Mouse (Mus musculus) liver, embryonic 16.5 days (tissue): ENCODE measurements around the gene Glg1. TPM values are rescaled to one million over a fixed set of nuclear protein-coding genes. Genes with fewer than 3 reads are reported as not detected.
"Not testable (repeated sequence)": the region's sequence is repeated elsewhere in the genome, so short reads cannot be mapped to it uniquely, and the experiment has no call there.

Experiments
- ATAC-seq: fragments of 200-750 bp; cut with Nextera tagmentation; 2 replicates; pipeline ENCODE4 v1.8.0; 2017; ENCODE audit warnings: low read depth, mild to moderate bottlenecking, moderate number of reproducible peaks, moderate library complexity
- H3K27ac ChIP-seq: fragments of 300-500 bp; sonication (generic); 2 replicates; pipeline ENCODE4 v1.5.1; 2014; ENCODE audit warnings: mild to moderate bottlenecking, low read length
- H3K27me3 ChIP-seq: fragments of 300-500 bp; sonication (generic); 2 replicates; pipeline ENCODE4 v1.6.1; 2014; ENCODE audit warnings: low read depth, low read length, mixed read lengths; ENCODE audit not compliant: control insufficient read depth, insufficient read depth
- H3K36me3 ChIP-seq: fragments of 300-500 bp; sonication (generic); 2 replicates; pipeline ENCODE4 v1.6.1; 2014; ENCODE audit warnings: mild to moderate bottlenecking; ENCODE audit not compliant: control insufficient read depth, insufficient read depth
- H3K4me1 ChIP-seq: fragments of 300-500 bp; sonication (generic); 2 replicates; pipeline ENCODE4 v1.6.1; 2014; ENCODE audit warnings: low read depth, low read length, mixed read lengths; ENCODE audit not compliant: control insufficient read depth
- H3K4me2 ChIP-seq: fragments of 300-500 bp; sonication (generic); 2 replicates; pipeline ENCODE4 v1.6.1; 2014; ENCODE audit warnings: low read depth, low read length, mixed read lengths
- H3K4me3 ChIP-seq: fragments of 300-500 bp; sonication (generic); 2 replicates; pipeline ENCODE4 v1.5.1; 2014; ENCODE audit warnings: low read depth, mild to moderate bottlenecking, low read length
- H3K9ac ChIP-seq: fragments of 300-500 bp; sonication (generic); 2 replicates; pipeline ENCODE4 v1.6.1; 2014; ENCODE audit warnings: low read depth, low read length
- H3K9me3 ChIP-seq: fragments of 300-500 bp; sonication (generic); replicated peaks from 2 replicates; pipeline ENCODE4 v1.6.1; 2016; ENCODE audit warnings: low read length; ENCODE audit not compliant: control insufficient read depth
- WGBS: fragments of 180-500 bp; shearing (Covaris S2); extraction: QIAGEN DNeasy Blood & Tissue Kit; methylation state at CpG from one replicate; pipeline ENCODE4 v1.1.7; 2014; ENCODE audit not compliant: insufficient replicate concordance; 5-methylcytosine and 5-hydroxymethylcytosine counted together
- polyA plus RNA-seq: library from polyadenylated mRNA; unstranded; fragments of >200 nt; fragmentation: Nextera tagmentation; extraction: Ambion mirVana; gene quantifications from 2 replicates; pipeline ENCODE4 v1.2.1, GENCODE M21; 2015

Gene Glg1
- 14.6 and 17.4 TPM in 2 replicates for polyA plus RNA-seq

- peak within 1 kb of the TSS; percentile 72 for H3K4me2 ChIP-seq
- H3K27me3 ChIP-seq: peaks cover 3% of the 10 kb centered on the region
- H3K27ac ChIP-seq: peak within 1 kb of the TSS; percentile 97
- H3K4me3 ChIP-seq: peak within 1 kb of the TSS; percentile 95
- peak; percentile 90 for ATAC-seq
- peak within 1 kb of the TSS; percentile 93 for H3K9ac ChIP-seq
- peaks cover 16% of the 10 kb centered on the region for H3K4me1 ChIP-seq
- WGBS: under 1% methylated on average over 75 of the region's 76 CpGs
- H3K36me3 ChIP-seq: no peaks in the 10 kb centered on the region
- no peaks in the 10 kb centered on the region for H3K9me3 ChIP-seq
Observed at GRCm38 (mm10) chr8:111258631-111259407, at the start of gene Glg1. Gene Glg1 (minus strand): TSS chr8:111259216.

- H3K36me3 ChIP-seq: no peaks in the 10 kb centered on the region
- H3K9ac ChIP-seq: no peak overlapping the region
- no peak overlapping the region for H3K27ac ChIP-seq
- H3K9me3 ChIP-seq: no peaks in the 10 kb centered on the region
- H3K4me2 ChIP-seq: no peak overlapping the region
- 40% methylated on average over 5 of the region's 5 CpGs for WGBS
- no peak for ATAC-seq
- peaks cover 2% of the 10 kb centered on the region for H3K4me1 ChIP-seq
- no peaks in the 10 kb centered on the region for H3K27me3 ChIP-seq
- no peak overlapping the region for H3K4me3 ChIP-seq
Observed at GRCm38 (mm10) chr8:111305031-111305730, 46.2 kb upstream of the Glg1 start.

- Histone ChIP-seq H3K4me3 (no peak overlapping the region), H3K36me3 (no peaks in the 10 kb centered on the region), H3K27me3 (no peaks in the 10 kb centered on the region), H3K4me1 (peaks cover 2% of the 10 kb centered on the region), H3K27ac (no peak overlapping the region), H3K9me3 (no peaks in the 10 kb centered on the region), H3K9ac (no peak overlapping the region), H3K4me2 (no peak overlapping the region)
- no peak for ATAC-seq
- 70% methylated on average over 3 of the region's 3 CpGs for WGBS
Observed at GRCm38 (mm10) chr8:111304359-111304758, 45.3 kb upstream of the Glg1 start.

GRCm38 (mm10) chr8:111303076-111303803 lies 44.2 kb upstream of the Glg1 start:
- not testable (repeated sequence) for H3K9ac ChIP-seq, ATAC-seq
- WGBS: 67% methylated on average over 5 of the region's 5 CpGs

GRCm38 (mm10) chr8:111300597-111301546 lies 41.9 kb upstream of the Glg1 start:
- H3K9me3 ChIP-seq: no peaks in the 10 kb centered on the region
- H3K27me3 ChIP-seq: no peaks in the 10 kb centered on the region
- peak overlapping the region; percentile 87 for H3K4me3 ChIP-seq
- peak overlapping the region; percentile 85 for H3K27ac ChIP-seq
- WGBS: 60% methylated on average over 11 of the region's 11 CpGs
- peak overlapping the region; percentile 74 for H3K4me2 ChIP-seq
- ATAC-seq: no peak
- H3K4me1 ChIP-seq: peaks cover 9% of the 10 kb centered on the region
- peak overlapping the region; percentile 60 for H3K9ac ChIP-seq
- H3K36me3 ChIP-seq: peaks cover 10% of the 10 kb centered on the region

More at GRCm38 (mm10) chr8:111303076-111303803, 44.2 kb upstream of the Glg1 start:
- H3K4me2 ChIP-seq, H3K27me3 ChIP-seq, H3K4me1 ChIP-seq, H3K36me3 ChIP-seq, H3K27ac ChIP-seq, H3K4me3 ChIP-seq, H3K9me3 ChIP-seq: not testable (repeated sequence)

GRCm38 (mm10) chr8:111299821-111300568 lies 41.0 kb upstream of the Glg1 start, which contains the start of gene Rfwd3:
Gene Rfwd3 (minus strand): TSS chr8:111300222.
- H3K9me3 ChIP-seq: no peaks in the 10 kb centered on the region
- WGBS: under 1% methylated on average over 54 of the region's 67 CpGs
- no peaks in the 10 kb centered on the region for H3K27me3 ChIP-seq
- peak within 1 kb of the TSS; percentile 95 for H3K9ac ChIP-seq
- peak within 1 kb of the TSS; percentile 74 for H3K4me2 ChIP-seq
- peak within 1 kb of the TSS; percentile 87 for H3K4me3 ChIP-seq
- peak; percentile 99 for ATAC-seq
- peak within 1 kb of the TSS; percentile 91 for H3K27ac ChIP-seq
- H3K36me3 ChIP-seq: peaks cover 16% of the 10 kb centered on the region
- H3K4me1 ChIP-seq: peaks cover 9% of the 10 kb centered on the region

- Histone ChIP-seq H3K4me1 (peaks cover 9% of the 10 kb centered on the region), H3K36me3 (peaks cover 21% of the 10 kb centered on the region), H3K4me3 (peak overlapping the region; percentile 87), H3K4me2 (peak overlapping the region; percentile 64), H3K9ac (peak overlapping the region; percentile 95), H3K9me3 (no peaks in the 10 kb centered on the region), H3K27ac (peak overlapping the region; percentile 91), H3K27me3 (no peaks in the 10 kb centered on the region)
- 0% methylated on average over 26 of the region's 28 CpGs for WGBS
- ATAC-seq: peak; percentile 37
Observed at GRCm38 (mm10) chr8:111299363-111299820, 40.4 kb upstream of the Glg1 start.
